Mouse (Mus musculus): ENCODE data around the gene Rtn4r.

The Rtn4r gene

DNA sequence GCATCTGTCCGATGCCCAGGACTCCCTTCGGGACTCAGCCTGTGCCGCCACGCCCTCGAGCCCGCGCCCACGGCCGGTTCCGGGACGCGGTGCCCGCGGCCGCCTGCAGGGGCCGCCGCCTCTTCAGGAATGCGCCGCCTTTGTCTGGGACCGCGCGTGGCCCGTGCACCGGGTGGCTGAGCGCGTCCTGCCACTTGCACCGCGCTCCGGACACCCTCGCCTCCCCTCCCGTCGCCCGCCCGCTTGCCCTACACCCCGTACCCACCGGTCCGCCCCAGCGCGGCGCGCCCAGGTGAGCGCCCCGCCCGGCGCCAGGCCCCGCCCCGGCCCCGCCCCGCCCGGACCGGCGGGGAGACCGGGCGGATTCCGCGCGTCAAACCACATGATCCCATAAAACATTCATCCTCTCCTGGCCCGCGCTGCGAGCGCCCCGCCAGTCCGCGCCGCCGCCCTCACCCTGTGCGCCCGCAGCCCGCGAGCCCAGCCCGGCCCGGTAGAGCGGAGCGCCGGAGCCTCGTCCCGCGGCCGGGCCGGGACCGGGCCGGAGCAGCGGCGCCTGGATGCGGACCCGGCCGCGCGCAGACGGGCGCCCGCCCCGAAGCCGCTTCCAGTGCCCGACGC, at the start of gene Rtn4r:
Gene Rtn4r (plus strand): TSS at position 402 of the 621 bp plus-strand sequence.
- no peak for DNase-seq (ENCODE audit: low spot score)

DNA sequence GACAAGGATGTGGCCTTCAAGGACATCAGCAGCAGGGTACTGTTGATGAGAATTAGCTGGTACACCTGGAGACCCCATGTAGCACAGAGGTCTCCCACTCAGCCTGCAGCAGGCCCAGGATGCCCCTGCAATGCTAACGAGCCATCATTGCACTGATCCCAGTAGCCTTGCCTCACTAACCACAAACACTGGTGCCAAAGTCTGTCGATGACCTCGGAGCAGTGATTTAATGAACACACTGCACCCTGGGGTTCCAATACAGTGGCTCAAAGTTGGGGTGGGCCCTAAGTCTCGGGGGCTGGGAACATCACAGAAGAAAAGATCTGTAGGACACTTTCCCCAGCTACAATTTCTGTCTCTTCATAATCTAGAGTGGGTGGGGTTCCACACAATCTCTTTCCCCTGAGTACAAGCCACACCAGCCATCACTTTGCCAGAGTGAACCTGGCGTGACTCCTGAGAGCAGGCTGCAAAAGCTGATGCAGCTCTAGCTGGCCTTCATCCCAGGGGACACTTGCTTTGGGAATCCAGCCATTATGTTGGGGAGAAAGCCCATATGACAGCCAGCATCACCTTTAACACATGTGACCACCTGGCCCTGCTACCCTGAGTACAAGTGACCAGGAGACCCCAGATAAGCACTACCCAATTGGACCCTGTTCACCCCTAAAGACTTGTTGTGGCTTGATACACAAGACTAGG, 49.0 kb upstream of the Rtn4r start:
- no peak for DNase-seq (ENCODE audit: low spot score)

DNA sequence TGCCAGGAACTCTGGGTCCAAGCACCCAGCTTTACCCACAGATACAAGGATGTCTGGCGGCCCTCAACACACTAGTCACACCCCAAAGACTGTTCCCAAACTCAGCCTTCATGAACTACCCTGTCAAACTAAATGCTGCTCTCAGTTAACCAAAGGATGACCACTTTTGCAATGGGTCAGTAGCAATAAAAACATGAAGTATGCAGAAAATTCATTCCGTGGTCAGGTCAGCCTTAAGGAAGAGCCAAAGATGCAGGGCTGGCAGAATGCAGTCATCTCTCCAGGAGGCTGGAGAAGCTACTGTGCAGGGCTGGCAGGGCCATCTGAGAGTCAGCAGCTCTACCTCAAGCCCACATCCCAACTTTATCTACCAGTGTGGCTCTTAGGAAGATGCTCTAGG, 48.1 kb upstream of the Rtn4r start:
- no peak for DNase-seq (ENCODE audit: low spot score)

DNA sequence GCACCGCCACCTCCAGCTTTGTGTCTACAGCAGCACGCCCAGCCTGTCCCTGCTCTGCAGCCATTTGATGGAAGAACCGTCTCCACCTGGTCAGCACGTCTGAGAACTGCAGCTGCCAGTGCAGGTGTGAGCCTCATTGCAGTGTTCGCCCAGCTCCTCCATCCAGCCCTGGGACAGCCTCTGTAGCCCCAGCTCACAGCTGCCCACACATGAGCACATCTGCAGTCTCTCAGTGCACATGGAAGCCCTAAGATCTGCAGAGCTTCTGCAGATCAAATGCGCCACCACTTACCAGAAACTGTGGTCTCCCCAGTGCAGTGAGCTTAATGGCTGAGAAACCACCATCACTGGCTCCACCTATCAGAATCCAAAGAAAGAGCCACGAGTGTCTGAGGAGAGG, 47.3 kb upstream of the Rtn4r start:
- no peak for DNase-seq (ENCODE audit: low spot score)

DNA sequence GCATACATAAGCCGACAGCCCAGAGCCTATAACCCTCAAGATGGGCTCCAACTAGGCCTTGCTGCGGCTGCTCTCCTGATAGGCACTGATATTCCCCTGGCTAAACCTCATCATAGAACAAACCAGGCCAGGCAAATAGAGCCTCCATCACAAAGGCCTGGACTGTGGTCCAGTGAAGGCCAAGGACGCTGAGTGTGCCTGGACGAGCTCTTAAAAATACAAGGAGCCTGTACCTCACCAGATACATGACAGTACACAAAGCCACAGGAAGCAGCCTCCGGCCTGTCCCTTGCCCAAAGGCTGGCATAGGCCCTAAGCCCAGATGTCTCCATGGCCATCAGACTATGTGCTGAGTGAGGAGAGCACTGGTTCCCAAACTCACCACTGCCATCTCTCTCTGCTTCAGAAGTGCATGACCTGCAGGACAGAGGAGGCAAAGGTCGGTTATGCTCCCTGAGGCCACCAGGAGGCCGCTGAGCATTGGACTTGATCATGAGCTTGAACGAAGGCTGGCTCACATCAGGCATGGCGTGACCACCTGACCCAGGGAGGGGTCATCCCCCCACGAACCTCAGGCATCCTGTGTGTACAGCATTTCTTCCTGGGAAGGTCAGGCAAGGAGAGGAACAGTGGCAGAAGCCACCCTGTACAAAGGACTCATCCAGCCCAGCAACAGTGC, 46.2 kb upstream of the Rtn4r start:
- no peak for DNase-seq (ENCODE audit: low spot score)

DNA sequence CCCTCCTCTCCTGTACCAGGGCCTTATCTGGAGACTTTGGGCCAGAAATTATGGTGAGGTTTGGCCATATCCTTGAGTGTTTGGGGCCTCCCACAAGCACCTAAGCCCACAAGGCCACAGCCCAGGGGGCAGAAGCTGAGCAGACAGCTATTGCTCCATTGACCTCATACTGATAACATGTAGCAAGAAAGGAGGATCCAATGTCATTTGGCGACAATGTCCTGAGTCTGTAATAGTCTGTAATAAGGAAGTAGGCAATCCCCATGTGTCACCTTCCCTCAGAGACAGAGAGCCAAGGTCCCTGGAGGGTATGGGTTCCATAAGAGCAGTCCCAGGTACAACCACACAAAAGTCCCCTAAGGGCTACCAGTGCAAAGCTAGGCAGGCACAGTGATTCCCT, 45.2 kb upstream of the Rtn4r start:
- DNase-seq (ENCODE audit: low spot score): no peak

DNA sequence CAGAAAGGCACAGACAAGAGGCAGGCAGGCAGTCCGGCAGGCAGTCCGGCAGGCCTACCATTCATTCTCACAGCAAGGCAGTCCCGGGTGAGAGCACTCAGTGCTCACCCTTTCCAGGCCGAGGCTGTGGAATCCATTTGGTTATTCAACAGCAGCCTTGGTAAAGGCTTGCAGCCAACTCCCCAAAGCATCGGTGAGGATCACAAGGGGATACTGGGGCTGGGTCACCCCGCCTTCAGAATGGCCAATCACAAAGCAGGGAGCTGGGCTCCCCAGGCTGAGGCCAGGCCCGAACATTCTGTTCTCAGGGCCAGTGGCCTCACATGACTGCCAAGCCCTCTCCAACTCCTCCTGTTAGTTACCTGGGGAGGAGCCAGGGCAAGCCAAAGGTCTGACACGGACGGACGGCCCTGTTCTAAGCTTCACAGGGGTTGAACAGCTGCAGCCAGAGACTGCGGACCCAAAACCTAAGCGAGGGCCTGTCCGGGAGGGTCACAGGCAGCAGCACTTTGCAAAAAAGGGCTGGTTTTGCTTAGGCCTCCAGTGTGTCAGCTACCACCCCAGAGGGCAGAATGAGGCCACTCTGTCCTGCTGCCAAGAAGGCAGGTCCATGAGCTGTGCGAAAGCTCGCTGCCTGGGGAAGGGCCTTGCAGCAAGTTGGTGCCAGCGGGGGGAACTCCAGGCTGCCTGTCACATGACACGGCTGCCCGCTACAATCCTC, 44.1 kb upstream of the Rtn4r start:
- no peak for DNase-seq (ENCODE audit: low spot score)

DNA sequence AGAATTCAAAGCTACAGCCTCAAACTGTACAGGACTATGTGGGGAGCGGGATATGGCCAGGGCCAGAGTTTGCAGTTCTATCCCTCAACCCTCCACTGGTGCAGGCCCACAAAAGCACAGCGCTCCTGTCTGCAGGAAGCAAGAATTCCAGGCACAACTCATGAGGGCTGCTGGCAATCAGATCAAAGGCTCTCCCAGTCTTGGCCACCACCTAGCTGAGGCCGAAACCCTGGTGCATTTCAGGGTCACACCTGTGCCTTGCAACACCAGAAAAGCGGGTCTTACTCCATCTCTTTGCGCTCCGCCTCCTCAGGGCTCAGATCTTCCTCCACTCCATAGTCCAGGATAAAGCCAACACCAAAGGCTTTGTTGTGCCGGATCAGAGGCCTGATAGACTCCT, 43.2 kb upstream of the Rtn4r start:
- DNase-seq (ENCODE audit: low spot score): no peak

DNA sequence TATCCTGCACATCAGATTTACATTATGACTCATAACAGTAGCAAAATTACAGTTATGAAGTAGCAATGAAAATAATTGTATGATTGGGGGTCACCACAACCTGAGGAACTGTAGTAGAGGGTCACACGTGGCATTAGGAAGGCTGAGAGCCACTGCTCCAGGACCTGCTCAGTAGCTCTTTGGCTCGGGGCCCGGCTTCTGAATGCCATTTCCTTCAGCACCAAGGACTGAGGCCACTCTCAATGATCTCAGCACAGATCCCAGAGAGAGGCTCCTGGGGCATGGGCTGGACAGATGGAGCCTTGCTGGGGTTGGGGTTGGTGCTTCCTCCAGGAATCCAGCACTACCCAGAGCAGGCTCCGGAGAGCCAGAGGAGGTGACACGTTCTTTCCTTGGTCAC, 40.3 kb upstream of the Rtn4r start:
- no peak for DNase-seq (ENCODE audit: low spot score)

DNA sequence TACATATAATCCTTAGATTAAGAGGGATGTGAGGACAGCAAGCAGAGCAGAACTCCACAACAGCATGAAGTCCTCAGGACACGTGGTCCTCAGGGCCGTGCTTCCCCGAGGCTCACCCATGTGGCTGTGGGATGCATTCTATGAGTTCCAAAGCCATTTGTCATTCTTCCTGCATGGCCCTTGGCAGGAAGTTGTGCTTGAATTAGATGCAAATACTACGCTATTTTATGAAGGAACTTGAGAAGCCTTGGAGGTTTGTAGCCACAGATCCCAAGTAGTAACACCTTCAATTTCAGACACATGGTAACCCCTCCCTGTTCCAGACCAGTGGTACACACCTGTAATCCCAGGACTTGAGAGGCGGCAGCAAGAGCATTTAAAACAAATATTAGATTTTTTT, 31.1 kb upstream of the Rtn4r start:
- no peak for DNase-seq (ENCODE audit: low spot score)

DNA sequence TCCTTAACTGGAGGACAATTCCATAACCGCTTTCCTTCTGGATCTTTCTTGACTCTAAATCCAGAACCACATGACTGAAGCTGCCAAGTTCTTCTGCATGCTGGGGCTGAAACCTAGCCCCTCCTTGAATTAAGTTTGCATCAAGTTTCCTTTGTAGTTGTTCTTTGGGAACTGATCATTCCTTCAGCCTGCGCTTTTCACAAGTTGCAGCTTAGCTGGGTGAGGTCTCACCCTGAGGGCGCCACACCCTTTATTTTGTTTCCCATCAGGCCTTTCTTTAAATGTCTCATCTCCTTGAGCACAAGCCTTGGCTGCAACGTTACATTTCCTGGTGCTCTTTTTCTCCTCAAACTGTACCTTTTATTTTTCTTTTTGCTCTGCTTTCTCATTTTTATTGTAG, 24.6 kb upstream of the Rtn4r start:
- DNase-seq (ENCODE audit: low spot score): no peak

DNA sequence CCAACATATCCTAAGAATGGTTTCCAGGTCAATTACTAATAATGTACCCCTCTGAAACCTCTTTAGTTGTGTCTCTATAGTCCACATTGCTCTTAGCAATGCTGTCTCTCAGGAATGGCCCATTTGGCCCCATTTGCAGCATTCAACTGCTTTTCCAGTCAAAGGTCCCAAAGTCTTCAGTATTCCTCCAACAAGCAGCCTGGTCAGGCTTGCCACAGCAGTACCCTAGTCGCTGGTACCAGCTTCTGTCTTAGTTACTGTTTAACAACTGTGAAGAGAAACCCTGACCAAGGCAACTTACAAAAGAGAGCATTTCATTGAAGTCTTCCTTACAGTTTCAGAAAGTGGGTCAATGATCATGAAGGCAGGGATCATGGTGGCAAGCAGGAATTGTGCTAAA, 24.1 kb upstream of the Rtn4r start:
- no peak for DNase-seq (ENCODE audit: low spot score)

DNA sequence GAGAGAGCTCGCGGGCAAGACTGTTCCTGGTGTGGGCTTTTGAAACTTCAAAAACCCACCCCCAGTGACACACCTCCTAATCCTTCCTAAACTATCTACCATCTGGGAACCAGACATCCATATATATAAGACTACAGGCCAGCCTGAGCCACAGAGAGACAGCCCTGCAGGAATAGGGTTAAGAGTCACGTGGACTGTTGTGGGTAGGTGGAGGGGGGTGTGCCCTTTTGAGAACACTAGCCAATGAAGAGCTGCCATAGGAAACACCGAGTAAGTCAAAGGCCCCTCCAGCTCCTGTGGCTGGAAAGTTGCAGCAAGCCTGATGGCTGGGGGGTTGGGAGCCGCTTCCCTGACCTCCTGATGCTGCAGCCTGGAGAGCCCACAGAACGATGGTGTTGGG, 23.6 kb upstream of the Rtn4r start:
- DNase-seq (ENCODE audit: low spot score): no peak

DNA sequence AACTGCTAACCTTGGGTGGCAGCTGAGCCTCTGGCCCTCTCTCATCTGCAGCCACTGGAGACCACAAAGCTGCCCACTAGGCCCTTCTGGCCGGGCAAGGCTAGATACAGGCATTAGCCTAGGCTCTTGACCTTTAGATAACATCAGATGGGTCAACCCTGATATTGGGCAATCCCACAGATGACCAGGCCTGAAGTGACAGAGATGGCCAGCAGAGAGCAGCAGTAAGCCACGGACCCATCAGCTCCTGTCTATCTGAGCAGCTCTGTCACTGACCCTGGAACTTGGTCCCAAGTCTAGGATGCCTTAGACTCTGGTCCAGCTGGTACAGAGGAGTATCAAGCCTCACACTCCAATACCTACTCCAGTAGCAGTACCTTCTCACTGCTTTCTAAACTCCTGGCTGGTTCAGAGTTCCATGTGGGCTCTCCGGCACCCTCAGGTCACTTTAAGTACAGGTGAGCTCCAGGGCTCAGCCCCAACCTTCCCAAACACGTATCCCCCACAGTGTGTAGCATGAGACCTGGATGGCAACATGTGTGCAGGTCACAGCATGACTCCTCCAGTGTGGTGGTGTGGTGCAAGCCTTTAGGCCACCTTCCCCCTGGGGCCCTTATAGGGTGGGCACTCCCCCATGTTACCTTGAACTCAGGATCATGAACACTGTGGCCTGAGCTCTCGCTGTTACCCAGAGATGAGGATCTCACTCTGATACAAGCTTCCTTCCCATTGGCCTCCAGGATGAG, 19.0 kb upstream of the Rtn4r start:
- no peak for DNase-seq (ENCODE audit: low spot score)

DNA sequence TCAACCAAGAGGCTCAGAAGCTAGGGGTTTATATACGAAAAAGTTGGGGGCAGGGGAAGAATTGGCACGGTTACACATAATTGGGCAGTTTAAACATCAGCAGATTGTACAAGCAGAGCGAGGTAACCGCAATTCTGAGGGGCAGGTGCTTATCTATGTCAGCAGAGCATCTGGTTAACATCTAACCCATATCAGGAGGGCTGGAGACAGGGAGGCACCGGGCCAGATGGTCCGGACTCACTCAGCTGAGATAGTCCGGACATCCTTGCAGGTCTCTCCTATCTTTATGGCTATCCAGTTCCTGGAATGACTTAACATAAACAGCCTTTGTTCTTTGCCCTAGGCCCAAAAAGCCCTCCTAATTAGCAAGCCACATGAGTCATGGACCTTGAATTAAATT, 16.4 kb upstream of the Rtn4r start:
- DNase-seq (ENCODE audit: low spot score): no peak

DNA sequence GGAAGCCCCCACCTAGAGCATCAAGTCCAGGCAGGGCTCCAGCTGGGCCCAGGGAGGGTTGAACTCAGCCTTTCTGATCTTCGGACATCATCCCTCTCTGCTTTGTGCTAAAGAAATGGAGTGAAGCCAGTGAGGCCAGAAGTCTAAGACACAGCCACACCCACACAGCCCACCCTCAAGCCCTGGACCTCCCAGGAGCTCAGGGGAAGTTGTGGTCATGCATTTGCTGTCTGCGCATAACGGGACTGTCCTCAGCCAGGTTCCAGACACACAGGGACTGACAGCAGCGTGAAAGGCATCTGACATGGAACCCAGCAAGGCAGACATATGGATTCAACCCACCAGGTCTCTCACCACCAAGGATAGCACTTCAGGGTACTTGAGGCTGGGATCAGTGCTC, 11.0 kb upstream of the Rtn4r start:
- no peak for DNase-seq (ENCODE audit: low spot score)

DNA sequence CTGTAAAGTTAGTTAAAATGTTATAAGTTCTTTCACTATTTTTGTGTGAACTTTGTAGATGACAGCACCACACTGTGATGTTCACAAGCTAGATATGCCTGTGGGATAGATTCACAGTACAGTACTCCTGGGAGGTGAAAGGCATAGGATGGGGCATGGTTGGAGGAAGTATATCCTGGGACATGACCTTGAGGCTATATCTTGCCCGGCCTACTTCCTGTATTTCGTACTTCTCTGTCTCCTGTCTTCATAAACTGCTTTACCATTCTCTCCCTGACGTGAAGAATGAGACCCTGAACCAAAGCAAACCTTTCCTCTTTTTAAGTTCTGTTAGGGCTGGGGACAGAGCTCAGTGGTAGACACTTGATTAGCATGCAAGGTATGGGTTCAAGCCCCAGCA, 9.2 kb upstream of the Rtn4r start:
- DNase-seq (ENCODE audit: low spot score): no peak

DNA sequence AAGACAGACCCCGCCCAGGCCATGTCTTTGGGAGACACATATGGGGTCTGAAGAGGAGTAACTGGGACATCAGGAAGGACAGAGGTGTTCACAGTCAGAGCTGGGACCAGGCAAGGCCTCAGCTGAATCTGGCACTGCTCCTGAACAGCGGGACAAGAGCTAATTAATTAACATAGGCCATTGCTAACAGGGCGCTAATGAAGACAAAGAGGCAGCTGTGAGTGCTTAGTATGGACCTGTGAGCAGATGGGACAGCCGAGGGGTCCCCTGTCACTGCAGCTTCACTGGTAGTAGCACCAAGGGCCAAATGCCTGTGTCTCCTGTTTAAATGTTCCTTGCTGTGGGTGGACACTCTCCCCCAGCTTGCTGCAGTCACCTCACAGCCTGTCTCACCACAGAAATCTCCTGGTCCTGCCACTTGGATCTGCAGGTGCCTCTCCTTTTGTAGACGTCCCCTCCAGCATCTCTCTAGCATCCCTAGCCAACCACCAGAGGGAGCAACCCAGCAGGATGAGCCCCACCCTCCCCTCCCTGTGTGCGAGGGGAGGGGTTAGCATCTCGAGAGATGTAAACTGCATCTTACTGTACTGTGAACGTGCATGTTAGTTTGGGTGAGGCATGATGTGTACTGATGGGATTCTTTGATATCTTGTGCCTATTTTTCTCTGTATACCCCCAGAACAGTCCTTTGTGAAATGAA, 8.3 kb upstream of the Rtn4r start:
- DNase-seq (ENCODE audit: low spot score): no peak

DNA sequence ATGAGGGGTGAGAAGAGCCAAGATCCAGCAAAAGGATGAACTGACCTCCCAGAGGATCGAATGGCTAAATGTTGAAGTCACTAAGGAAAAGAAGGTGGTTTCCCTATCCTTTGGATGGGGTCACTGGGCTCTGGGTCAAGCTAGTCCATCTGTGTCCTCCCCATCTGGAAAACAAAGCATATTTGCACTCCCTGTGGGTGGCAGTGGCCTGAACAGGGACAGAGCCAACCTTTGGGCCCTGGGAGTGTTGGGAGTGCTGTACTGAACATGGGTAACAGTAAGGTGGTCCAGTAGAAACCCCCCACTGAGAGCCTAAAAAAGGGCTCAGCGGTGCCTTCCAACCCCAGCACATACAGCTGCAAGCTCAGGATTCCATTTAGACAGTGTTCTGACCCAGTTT, 4.7 kb upstream of the Rtn4r start:
- DNase-seq (ENCODE audit: low spot score): no peak

DNA sequence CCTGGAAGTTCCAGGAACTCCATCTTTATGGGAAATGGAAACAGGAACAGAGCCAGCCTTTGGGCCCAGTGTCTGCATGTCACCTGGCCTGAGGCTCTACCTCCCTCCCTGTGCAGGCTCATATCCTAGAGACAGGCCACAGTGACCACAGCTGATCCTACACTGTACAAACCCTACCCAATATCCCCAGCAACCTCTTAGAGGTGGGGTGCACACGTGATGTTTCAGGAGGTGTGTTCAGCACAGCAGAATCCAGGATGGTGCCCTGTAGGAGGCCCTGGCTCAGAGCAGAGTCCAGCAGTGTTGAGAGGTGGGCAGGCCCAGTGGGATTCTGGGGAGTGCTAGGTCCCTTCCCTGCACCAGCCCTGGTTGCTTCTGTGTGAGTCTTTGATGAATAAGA, 4.0 kb upstream of the Rtn4r start:
- no peak for DNase-seq (ENCODE audit: low spot score)

DNA sequence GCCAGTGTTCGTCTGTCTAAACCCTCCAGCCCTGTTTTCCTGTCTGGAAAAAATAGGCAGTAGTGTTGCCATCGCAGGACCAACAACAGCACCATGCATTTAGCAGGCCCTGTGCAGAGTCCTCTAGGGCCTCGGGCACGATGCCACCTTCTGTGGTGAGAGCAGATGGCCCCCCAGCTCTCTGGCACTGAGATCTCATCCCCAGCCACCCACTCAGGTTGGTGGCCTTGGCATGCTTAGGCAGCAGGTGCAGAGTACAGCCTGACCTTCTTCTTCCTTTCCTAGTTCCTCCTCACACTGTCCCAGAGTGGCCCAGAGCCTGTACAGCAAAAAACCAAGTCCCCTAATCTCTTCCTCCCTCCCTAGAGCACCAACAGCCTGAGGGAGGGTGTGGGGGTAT, 3.4 kb upstream of the Rtn4r start:
- no peak for DNase-seq (ENCODE audit: low spot score)

DNA sequence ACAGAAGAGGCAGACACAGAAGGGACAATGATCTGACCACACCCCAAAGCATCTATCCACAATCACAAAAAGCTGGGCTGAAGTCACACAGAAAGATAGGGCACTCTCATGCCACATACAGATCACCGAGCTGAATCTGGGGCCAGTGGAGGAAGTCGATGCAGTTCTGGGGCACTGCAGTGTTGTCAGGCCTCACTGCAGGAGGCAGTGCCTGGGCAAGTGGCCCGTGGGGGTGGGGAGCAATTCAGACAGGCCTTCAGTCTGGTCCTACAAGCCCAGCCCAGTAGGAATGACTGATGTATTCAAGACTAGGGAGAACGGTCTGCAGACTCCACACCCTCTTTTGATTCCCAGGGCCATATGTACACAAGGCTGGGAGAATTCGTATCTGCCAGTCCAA, 2.8 kb upstream of the Rtn4r start:
- no peak for DNase-seq (ENCODE audit: low spot score)
